Mouse (Mus musculus) ES-Bruce4 (cell line): ENCODE measurements around the gene Commd9.

Source experiments
- CTCF ChIP-seq: IDR thresholded peaks from one replicate; pipeline ENCODE4 v1.8.1; 2011; ENCODE audit warnings: low read depth, low read length
- EP300 ChIP-seq: IDR thresholded peaks from 2 replicates; pipeline ENCODE4 v1.6.1; 2011; ENCODE audit warnings: low read depth, low read length; ENCODE audit not compliant: insufficient read depth
- POLR2A ChIP-seq: IDR thresholded peaks from one replicate; pipeline ENCODE4 v1.8.1; 2011; ENCODE audit warnings: low read length; ENCODE audit not compliant: insufficient read depth

DNA sequence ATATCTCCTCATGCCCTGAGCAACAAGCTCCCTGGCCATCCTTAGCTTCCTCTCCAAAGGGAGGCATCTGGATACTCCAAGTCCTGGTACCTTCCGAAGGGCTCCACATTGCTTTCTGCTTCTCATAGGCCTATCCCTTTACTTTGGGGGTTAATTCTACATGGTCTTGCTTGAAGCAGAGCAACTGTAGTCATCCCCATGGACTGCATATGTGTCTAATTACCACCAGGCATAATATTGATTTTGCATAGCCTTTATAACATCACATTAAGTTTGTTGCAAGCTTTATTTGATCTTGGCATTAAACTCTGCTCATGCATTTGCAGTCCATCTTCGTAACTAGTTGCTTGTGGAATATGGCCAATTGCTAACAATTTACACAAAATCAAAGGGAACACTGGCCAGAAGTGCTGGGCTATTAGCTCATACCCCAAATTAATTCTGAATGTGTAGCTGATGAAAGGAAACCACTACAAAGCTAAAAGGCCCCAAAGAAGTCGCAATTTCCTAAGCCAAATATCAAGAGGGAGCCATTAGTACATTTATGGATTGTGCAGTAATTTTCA, 25.0 kb upstream of the Commd9 start:
- TF ChIP-seq CTCF (no peak), POLR2A (no peak), EP300 (no peak)
